8 mouse cellular contexts compared by ENCODE assay signal in genomic region chr17:80815747-80816146, GRCm38 (mm10).
DNase-seq lines count a peak whose midpoint lies in the region; ATAC-seq and TF ChIP-seq lines count a peak whose summit lies in the region.

No protein-coding gene starts in this region.

- H3K4me3 ChIP-seq in cerebellum, adult 2 months (replicated peaks; ENCODE audit: insufficient read depth, low read depth, low read length) = no peak overlapping the region
- H3K4me3 ChIP-seq in liver, adult 2 months (ENCODE audit: insufficient read depth, low read depth, low read length) = no peak overlapping the region
- H3K4me3 ChIP-seq in liver, embryonic 11.5 days (ENCODE audit: low read depth, low read length) = no peak overlapping the region
- no peak overlapping the region for H3K4me3 ChIP-seq in hindbrain, embryonic 13.5 days

- no peak for TF ChIP-seq POLR2A in cerebellum, adult 2 months (IDR thresholded peaks at IDR 0.05; ENCODE audit: borderline replicate concordance, insufficient read depth, low read length)
- no peak for TF ChIP-seq POLR2A in liver, adult 2 months (IDR thresholded peaks at IDR 0.05; ENCODE audit: extremely low read depth, insufficient read depth, low read length)

- no peaks in the 10 kb centered on the region for H3K36me3 ChIP-seq in liver, adult 2 months (ENCODE audit: control insufficient read depth, insufficient read depth, low read length)
- no peaks in the 10 kb centered on the region for H3K36me3 ChIP-seq in liver, embryonic 11.5 days (ENCODE audit: control insufficient read depth, insufficient read depth, low read length)
- no peaks in the 10 kb centered on the region for H3K36me3 ChIP-seq in hindbrain, embryonic 13.5 days

- H3K27me3 ChIP-seq in cerebellum, adult 2 months (ENCODE audit: control insufficient read depth, insufficient read depth, low read length) = no peaks in the 10 kb centered on the region
- no peaks in the 10 kb centered on the region for H3K27me3 ChIP-seq in liver, adult 2 months (ENCODE audit: control insufficient read depth, insufficient read depth, low read length)
- H3K27me3 ChIP-seq in liver, embryonic 11.5 days (replicated peaks; ENCODE audit: control insufficient read depth, insufficient read depth, low read length) = no peaks in the 10 kb centered on the region
- no peaks in the 10 kb centered on the region for H3K27me3 ChIP-seq in hindbrain, embryonic 13.5 days

- TF ChIP-seq CTCF in cerebellum, adult 2 months (IDR thresholded peaks at IDR 0.05; ENCODE audit: borderline replicate concordance, insufficient read depth, low read depth, low read length) = peak; percentile 51; the same call in 1 of the 2 replicates
- peak; percentile 62; the same call in 1 of the 2 replicates for TF ChIP-seq CTCF in liver, adult 2 months (IDR thresholded peaks at IDR 0.05; ENCODE audit: low read depth, low read length)

- H3K4me1 ChIP-seq in cerebellum, adult 2 months (ENCODE audit: control insufficient read depth, insufficient read depth, low read length) = no peaks in the 10 kb centered on the region
- H3K4me1 ChIP-seq in liver, adult 2 months (ENCODE audit: control insufficient read depth, insufficient read depth, low read length) = peaks cover 5% of the 10 kb centered on the region; the same call in 1 of the 2 replicates
- no peaks in the 10 kb centered on the region for H3K4me1 ChIP-seq in liver, embryonic 11.5 days (replicated peaks; ENCODE audit: control insufficient read depth, insufficient read depth, low read length)
- no peaks in the 10 kb centered on the region for H3K4me1 ChIP-seq in hindbrain, embryonic 13.5 days (replicated peaks)

- H3K79me2 ChIP-seq in liver, adult 2 months (ENCODE audit: control insufficient read depth, insufficient read depth, low read length) = no peaks in the 10 kb centered on the region

- no peak for DNase-seq in cerebellum, adult 2 months
- DNase-seq in cerebellum, adult 18-20 months = no peak
- peak; percentile 50 for DNase-seq in liver, adult 2 months (ENCODE audit: extremely low read depth, low read depth, low spot score)
- no peak for DNase-seq in liver, embryonic 11.5 days (ENCODE audit: low spot score)
- DNase-seq in testis, postnatal 10 days (ENCODE audit: low spot score) = peak; percentile 63
- no peak for DNase-seq in right cerebral cortex, postnatal 10 days (ENCODE audit: low spot score in 2 of 2)

- H3K9me3 ChIP-seq in liver, embryonic 11.5 days (ENCODE audit: control insufficient read depth, low read length) = no peaks in the 10 kb centered on the region; the same call in 1 of the 2 replicates
- H3K9me3 ChIP-seq in hindbrain, embryonic 13.5 days = no peaks in the 10 kb centered on the region

- H3K9ac ChIP-seq in liver, adult 2 months (ENCODE audit: low read depth, low read length) = no peak overlapping the region
- H3K9ac ChIP-seq in liver, embryonic 11.5 days (ENCODE audit: low read depth, low read length) = no peak overlapping the region
- H3K9ac ChIP-seq in hindbrain, embryonic 13.5 days = no peak overlapping the region

- WGBS in cerebellum, adult 2 months = 78% methylated on average over 4 of the region's 4 CpGs
- 85% methylated on average over 4 of the region's 4 CpGs for WGBS in liver, adult 2 months
- WGBS in liver, embryonic 11.5 days = 70% methylated on average over 4 of the region's 4 CpGs
- 73% methylated on average over 4 of the region's 4 CpGs for WGBS in hindbrain, embryonic 13.5 days

- no peak overlapping the region for H3K4me2 ChIP-seq in liver, embryonic 11.5 days
- no peak overlapping the region for H3K4me2 ChIP-seq in hindbrain, embryonic 13.5 days

- ATAC-seq in liver, embryonic 11.5 days (replicated peaks; ENCODE audit: low FRiP score) = no peak
- ATAC-seq in granulocyte monocyte progenitor cell, adult 5-6 weeks (replicated peaks; ENCODE audit: poor library complexity, severe bottlenecking) = peak; percentile 61; the same call in 1 of the 2 replicates
- no peak for ATAC-seq in hindbrain, embryonic 13.5 days (ENCODE audit: low FRiP score)

- no peak overlapping the region for H3K27ac ChIP-seq in cerebellum, adult 2 months (ENCODE audit: insufficient read depth, low read length)
- H3K27ac ChIP-seq in liver, adult 2 months (replicated peaks; ENCODE audit: insufficient read depth, low read depth, low read length) = no peak overlapping the region
- no peak overlapping the region for H3K27ac ChIP-seq in liver, embryonic 11.5 days (ENCODE audit: low read depth, low read length)
- H3K27ac ChIP-seq in hindbrain, embryonic 13.5 days = no peak overlapping the region

Comparison
In these comparisons a context has a peak if more than half of its experiments do, and no peak if none do; other contexts are left out.
1. DNase-seq: peak in liver, adult 2 months (single experiment) and testis, postnatal 10 days (single experiment); none in cerebellum, adult 2 months (0 of 2), cerebellum, adult 18-20 months (0 of 2), liver, embryonic 11.5 days (single experiment) and right cerebral cortex, postnatal 10 days (0 of 2).